Mouse (Mus musculus): ENCODE measurements around the gene Sco1. TPM values are rescaled to one million over a fixed set of nuclear protein-coding genes. Genes with fewer than 3 reads are reported as not detected.
A peak's percentile ranks its signal among the peaks of the same experiment; 100 is the strongest.

Gene Sco1
- polyA plus RNA-seq, 1 experiment from 2014 or later: 15.7 TPM

DNA sequence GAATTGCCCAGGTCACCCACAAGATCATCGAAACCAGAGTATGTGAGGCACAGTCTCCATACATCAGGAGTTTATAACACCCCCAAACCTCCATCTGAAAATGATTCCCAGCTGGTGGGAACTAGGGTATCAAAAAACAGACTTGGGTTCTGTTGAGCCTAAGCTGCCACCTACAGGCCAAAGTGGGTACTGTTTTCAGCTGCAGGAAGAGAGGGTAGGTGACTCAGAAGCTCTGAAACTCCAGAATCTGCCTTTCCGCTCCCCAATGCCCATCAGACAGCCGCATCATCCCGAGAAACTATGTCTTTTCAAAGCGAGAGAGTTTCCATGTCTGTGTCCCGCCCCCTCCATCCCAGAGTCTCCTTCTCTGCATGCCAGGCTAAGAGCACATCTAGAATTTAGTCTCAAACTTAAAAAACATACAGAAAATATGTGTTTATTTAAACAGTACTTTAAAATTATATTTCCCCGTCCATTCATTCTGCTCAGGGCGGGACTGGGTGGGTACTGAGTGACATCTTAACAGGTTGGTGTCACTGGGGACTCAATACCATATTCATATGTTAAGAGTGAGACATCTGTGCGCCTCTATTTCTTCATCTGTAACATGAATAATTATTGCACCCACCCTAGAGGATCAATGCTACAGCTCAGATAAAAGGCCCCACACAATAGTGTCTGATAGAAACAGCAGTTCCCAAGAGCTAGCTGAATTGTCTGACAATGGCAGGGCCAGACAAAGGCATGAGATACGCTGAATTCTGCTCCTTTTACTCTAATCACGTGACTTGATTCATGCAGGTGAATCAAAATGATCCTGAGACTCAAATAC is 59.8 kb downstream of the Sco1 start:
- no peak overlapping the region for H3K4me3 ChIP-seq (ENCODE audit: low read depth, low read length)
- ATAC-seq (ENCODE audit: low read depth): no peak
- whole genome bisulfite sequencing: 23% methylated on average over 11 of the region's 11 CpGs

DNA sequence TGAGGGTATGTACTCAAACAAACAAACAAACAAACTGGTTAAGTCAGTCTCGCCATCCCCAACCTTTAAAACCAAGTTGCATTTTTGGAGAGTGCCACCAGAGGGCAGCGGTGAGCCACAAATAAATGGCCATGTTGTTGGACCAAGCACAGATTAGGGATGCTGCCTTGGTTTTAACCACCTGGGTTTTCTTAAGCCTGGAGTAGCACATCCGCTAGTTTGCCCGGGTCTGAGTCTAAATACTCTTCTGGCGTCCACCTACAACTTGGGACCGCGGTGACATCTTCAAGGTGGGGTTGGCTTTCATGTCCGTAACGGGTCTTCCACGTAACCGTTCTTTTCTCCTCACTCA is 60.4 kb downstream of the Sco1 start:
- Histone ChIP-seq H3K4me2 (ENCODE audit: low read depth, low read length) (no peak overlapping the region), H3K9ac (replicated peaks; ENCODE audit: low read depth, low read length) (no peak overlapping the region), H3K4me3 (ENCODE audit: low read depth, low read length) (no peak overlapping the region), H3K4me1 (ENCODE audit: control insufficient read depth, insufficient read depth, low read length) (no peaks in the 10 kb centered on the region), H3K27me3 (ENCODE audit: control insufficient read depth, insufficient read depth, low read length) (no peaks in the 10 kb centered on the region), H3K36me3 (ENCODE audit: control insufficient read depth, insufficient read depth, low read length) (no peaks in the 10 kb centered on the region), H3K9me3 (ENCODE audit: control insufficient read depth, low read length) (no peaks in the 10 kb centered on the region), H3K27ac (ENCODE audit: low read depth, low read length) (no peak overlapping the region)
- peak; percentile 34; the same call in 1 of the 2 replicates for ATAC-seq (ENCODE audit: low read depth)
- WGBS: 46% methylated on average over 11 of the region's 11 CpGs

More for the DNA sequence above, 59.8 kb downstream of the Sco1 start:
- Histone ChIP-seq H3K9me3 (ENCODE audit: control insufficient read depth, low read length) (no peaks in the 10 kb centered on the region), H3K4me2 (ENCODE audit: low read depth, low read length) (no peak overlapping the region), H3K4me1 (ENCODE audit: control insufficient read depth, insufficient read depth, low read length) (no peaks in the 10 kb centered on the region), H3K27me3 (ENCODE audit: control insufficient read depth, insufficient read depth, low read length) (no peaks in the 10 kb centered on the region), H3K27ac (ENCODE audit: low read depth, low read length) (no peak overlapping the region), H3K36me3 (ENCODE audit: control insufficient read depth, insufficient read depth, low read length) (no peaks in the 10 kb centered on the region), H3K9ac (replicated peaks; ENCODE audit: low read depth, low read length) (no peak overlapping the region)

GRCm38 (mm10) chr11:67113381-67113780 is 60.9 kb downstream of the Sco1 start:
- Histone ChIP-seq H3K9ac (replicated peaks; ENCODE audit: low read depth, low read length) (no peak overlapping the region), H3K4me1 (ENCODE audit: control insufficient read depth, insufficient read depth, low read length) (no peaks in the 10 kb centered on the region), H3K27ac (ENCODE audit: low read depth, low read length) (no peak overlapping the region), H3K9me3 (ENCODE audit: control insufficient read depth, low read length) (no peaks in the 10 kb centered on the region), H3K4me2 (ENCODE audit: low read depth, low read length) (no peak overlapping the region), H3K4me3 (ENCODE audit: low read depth, low read length) (no peak overlapping the region), H3K36me3 (ENCODE audit: control insufficient read depth, insufficient read depth, low read length) (no peaks in the 10 kb centered on the region), H3K27me3 (ENCODE audit: control insufficient read depth, insufficient read depth, low read length) (no peaks in the 10 kb centered on the region)
- 96% methylated on average over 6 of the region's 6 CpGs for WGBS
- ATAC-seq (ENCODE audit: low read depth): no peak

DNA sequence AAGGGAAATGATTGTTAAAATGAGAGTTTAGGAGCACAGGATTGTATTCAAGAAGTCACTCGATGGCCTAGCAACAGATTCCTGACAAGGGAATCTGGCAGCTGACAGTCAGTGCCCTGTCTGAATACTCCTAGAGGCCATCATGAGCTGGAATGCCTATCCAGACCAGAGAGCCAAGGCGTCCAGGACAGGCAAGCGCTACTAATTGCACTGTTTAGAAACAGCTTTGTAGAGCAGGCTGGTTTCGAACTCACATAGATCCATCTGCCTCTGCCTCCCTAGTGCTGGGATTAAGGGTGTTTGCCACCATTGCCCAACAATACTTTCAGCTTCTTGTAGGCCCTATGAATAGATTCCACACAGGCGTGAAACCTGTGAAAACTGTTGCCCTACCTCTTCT is 61.8 kb downstream of the Sco1 start:
- ATAC-seq (ENCODE audit: low read depth): no peak
- no peak overlapping the region for H3K27ac ChIP-seq (ENCODE audit: low read depth, low read length)
- H3K9me3 ChIP-seq (ENCODE audit: control insufficient read depth, low read length): no peaks in the 10 kb centered on the region
- no peak overlapping the region for H3K4me3 ChIP-seq (ENCODE audit: low read depth, low read length)
- 95% methylated on average over 5 of the region's 5 CpGs for WGBS
- no peak overlapping the region for H3K9ac ChIP-seq (replicated peaks; ENCODE audit: low read depth, low read length)
- no peak overlapping the region for H3K4me2 ChIP-seq (ENCODE audit: low read depth, low read length)
- H3K27me3 ChIP-seq (ENCODE audit: control insufficient read depth, insufficient read depth, low read length): no peaks in the 10 kb centered on the region
- H3K36me3 ChIP-seq (ENCODE audit: control insufficient read depth, insufficient read depth, low read length): no peaks in the 10 kb centered on the region
- H3K4me1 ChIP-seq (ENCODE audit: control insufficient read depth, insufficient read depth, low read length): no peaks in the 10 kb centered on the region

DNA sequence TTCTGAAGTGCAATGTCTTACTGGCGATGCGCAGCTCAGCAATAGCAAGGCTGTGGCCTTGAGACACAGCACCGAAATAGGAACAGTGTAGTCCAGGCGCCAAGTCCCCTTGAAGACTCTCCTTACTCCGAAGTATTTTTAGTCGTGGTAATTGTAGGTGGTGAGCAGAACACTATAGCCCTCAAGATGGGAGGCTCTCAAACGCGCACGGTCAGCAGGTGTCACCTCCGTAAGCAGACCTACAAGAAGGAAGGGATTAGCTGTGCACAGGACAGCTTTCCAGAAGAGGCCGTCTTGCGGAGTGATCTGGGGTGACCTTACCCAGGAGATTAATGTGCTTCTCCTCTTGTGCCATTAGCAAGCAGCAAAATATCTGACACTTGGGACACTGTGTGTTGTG is 62.4 kb downstream of the Sco1 start:
- Histone ChIP-seq H3K9me3 (ENCODE audit: control insufficient read depth, low read length) (no peaks in the 10 kb centered on the region), H3K27ac (ENCODE audit: low read depth, low read length) (no peak overlapping the region), H3K4me3 (ENCODE audit: low read depth, low read length) (no peak overlapping the region), H3K27me3 (ENCODE audit: control insufficient read depth, insufficient read depth, low read length) (no peaks in the 10 kb centered on the region), H3K9ac (replicated peaks; ENCODE audit: low read depth, low read length) (no peak overlapping the region), H3K4me2 (ENCODE audit: low read depth, low read length) (no peak overlapping the region), H3K4me1 (ENCODE audit: control insufficient read depth, insufficient read depth, low read length) (no peaks in the 10 kb centered on the region; the same call in 1 of the 2 replicates), H3K36me3 (ENCODE audit: control insufficient read depth, insufficient read depth, low read length) (no peaks in the 10 kb centered on the region)
- WGBS: 90% methylated on average over 12 of the region's 12 CpGs
- ATAC-seq (ENCODE audit: low read depth): no peak

Small RNA genes lying within 50 kb of the gene (microRNA-seq; reads per million reads assigned to microRNA genes)
- gene Mir6923: not detected

Other genes starting within 250 kb of the Sco1 start
- 0.83 and 29.1 TPM in 2 replicates for gene Pirt, start 140.7 kb upstream of the Sco1 start, polyA plus RNA-seq (2014; fragmentation: Nextera tagmentation; extraction: Ambion mirVana)
- gene Tmem238l, start 96.0 kb upstream of the Sco1 start, polyA plus RNA-seq (2014; fragmentation: Nextera tagmentation; extraction: Ambion mirVana): not detected in 2 replicates
- 0.64 and 0.93 TPM in 2 replicates for gene Tmem220, start 27.5 kb upstream of the Sco1 start, polyA plus RNA-seq (2014; fragmentation: Nextera tagmentation; extraction: Ambion mirVana)
- 34.5 and 35.1 TPM in 2 replicates for gene Adprm, start 76 bp upstream of the Sco1 start, polyA plus RNA-seq (2014; fragmentation: Nextera tagmentation; extraction: Ambion mirVana)
- 0.48 and 1.6 TPM in 2 replicates for gene Myh3, start 25.6 kb downstream of the Sco1 start, polyA plus RNA-seq (2014; fragmentation: Nextera tagmentation; extraction: Ambion mirVana)
- gene Myh2, start 118.4 kb downstream of the Sco1 start, polyA plus RNA-seq (2014; fragmentation: Nextera tagmentation; extraction: Ambion mirVana): 0.22 and 0.33 TPM in 2 replicates
- gene Myh1, start 147.4 kb downstream of the Sco1 start, polyA plus RNA-seq (2014; fragmentation: Nextera tagmentation; extraction: Ambion mirVana): 0.03 and 0.12 TPM in 2 replicates
- gene Myh4, start 185.4 kb downstream of the Sco1 start, polyA plus RNA-seq (2014; fragmentation: Nextera tagmentation; extraction: Ambion mirVana): 0.03 TPM in 1 of 2 replicates, not detected in the other
- gene Myh8, start 224.5 kb downstream of the Sco1 start, polyA plus RNA-seq (2014; fragmentation: Nextera tagmentation; extraction: Ambion mirVana): 0.53 and 1.0 TPM in 2 replicates

Measured in neural tube, embryonic 14.5 days (tissue).